Comparison of ENCODE assay signal across 11 mouse cellular contexts in genomic region chr17:26115205-26115898, GRCm38 (mm10). TPM values are rescaled to one million over a fixed set of nuclear protein-coding genes. Genes with fewer than 3 reads are reported as not detected.
DNase-seq lines count a peak whose midpoint lies in the region; ATAC-seq and TF ChIP-seq lines count a peak whose summit lies in the region.
"Had no signal": no experiment of that assay in that cellular context is flagged by ENCODE, and none has a peak within 500 bp of the region (broad histone marks: within the 10 kb centered on the region; RNA-seq: fewer than 3 reads in every experiment).

No protein-coding gene starts in this region.

- H3K4me3 ChIP-seq in testis, adult 2 months (ENCODE audit: control insufficient read depth, low read depth, low read length) = peak overlapping the region; percentile 19
- no peak overlapping the region for H3K4me3 ChIP-seq in forebrain, embryonic 12.5 days (replicated peaks)
- H3K4me3 ChIP-seq: heart, embryonic 12.5 days; hindbrain, embryonic 12.5 days had no signal

- H3K9me3 ChIP-seq in forebrain, embryonic 12.5 days = no peaks in the 10 kb centered on the region
- H3K9me3 ChIP-seq: heart, embryonic 12.5 days; hindbrain, embryonic 12.5 days had no signal

- no peak for DNase-seq in testis, postnatal 14 days (ENCODE audit: low spot score)
- peak; percentile 82 for DNase-seq in kidney, postnatal 10 days
- DNase-seq in lung, postnatal 36 days = peak; percentile 74
- DNase-seq in urinary bladder, postnatal 14 days (ENCODE audit: low spot score) = no peak
- DNase-seq in embryo, embryonic 11 days = no peak
- DNase-seq: right cerebral cortex, adult 18-20 months had no signal

- H3K4me2 ChIP-seq in forebrain, embryonic 12.5 days = no peak overlapping the region
- H3K4me2 ChIP-seq: heart, embryonic 12.5 days; hindbrain, embryonic 12.5 days had no signal

- peaks cover 4% of the 10 kb centered on the region for H3K4me1 ChIP-seq in testis, adult 2 months (ENCODE audit: control insufficient read depth, insufficient read depth, low read length)
- H3K4me1 ChIP-seq in forebrain, embryonic 12.5 days = peaks cover 20% of the 10 kb centered on the region

- H3K36me3 ChIP-seq in testis, adult 2 months (ENCODE audit: control insufficient read depth, insufficient read depth, low read length) = no peaks in the 10 kb centered on the region
- no peaks in the 10 kb centered on the region for H3K36me3 ChIP-seq in forebrain, embryonic 12.5 days (replicated peaks)
- H3K36me3 ChIP-seq: heart, embryonic 12.5 days; hindbrain, embryonic 12.5 days had no signal

- no peak overlapping the region; the same call in 1 of the 2 replicates for H3K9ac ChIP-seq in forebrain, embryonic 12.5 days
- H3K9ac ChIP-seq: heart, embryonic 12.5 days; hindbrain, embryonic 12.5 days had no signal

- H3K27ac ChIP-seq in testis, adult 2 months (ENCODE audit: control insufficient read depth, insufficient read depth, low read depth, low read length) = no peak overlapping the region
- no peak overlapping the region for H3K27ac ChIP-seq in forebrain, embryonic 12.5 days
- H3K27ac ChIP-seq: hindbrain, embryonic 12.5 days had no signal

- WGBS in forebrain, embryonic 12.5 days = 85% methylated on average over 7 of the region's 7 CpGs

- no peak for TF ChIP-seq CTCF in testis, adult 2 months (IDR thresholded peaks at IDR 0.05; ENCODE audit: control insufficient read depth, insufficient read depth, insufficient replicate concordance, low read depth, low read length)

- H3K27me3 ChIP-seq in testis, adult 2 months (ENCODE audit: control insufficient read depth, insufficient read depth, low read length) = no peaks in the 10 kb centered on the region
- peaks cover 91% of the 10 kb centered on the region for H3K27me3 ChIP-seq in forebrain, embryonic 12.5 days
- H3K27me3 ChIP-seq: Patski had no signal

- TF ChIP-seq POLR2A in testis, adult 2 months (IDR thresholded peaks at IDR 0.05; ENCODE audit: control insufficient read depth, low read depth, low read length) = no peak

- ATAC-seq in forebrain, embryonic 12.5 days (ENCODE audit: low FRiP score) = no peak
- ATAC-seq: Patski had no signal

RNA-seq across cellular contexts. Expression of gene Tmem8, which starts 2.3 kb away (rescaled TPM):
- polyA plus RNA-seq in testis, adult 2 months (2012; rRNA removed) = 361 and 374 TPM in 2 replicates
- polyA plus RNA-seq in forebrain, embryonic 12.5 days (2016; fragmentation: Nextera tagmentation; extraction: Ambion mirVana) = 2.1 and 2.6 TPM in 2 replicates

RNA-seq across cellular contexts. Expression of gene Mrpl28, which starts 7.9 kb away (rescaled TPM):
- polyA plus RNA-seq in testis, adult 2 months (2012; rRNA removed) = 30.4 and 36.5 TPM in 2 replicates
- 208 and 218 TPM in 2 replicates for polyA plus RNA-seq in forebrain, embryonic 12.5 days (2016; fragmentation: Nextera tagmentation; extraction: Ambion mirVana)

RNA-seq across cellular contexts. Expression of gene Nme4, which starts 19.9 kb away (rescaled TPM):
- polyA plus RNA-seq in testis, adult 2 months (2012; rRNA removed) = 5.3 and 5.4 TPM in 2 replicates
- 58.6 and 62.9 TPM in 2 replicates for polyA plus RNA-seq in forebrain, embryonic 12.5 days (2016; fragmentation: Nextera tagmentation; extraction: Ambion mirVana)

RNA-seq across cellular contexts. Expression of gene Axin1, which starts 23.1 kb away (rescaled TPM):
- 14.4 and 15.0 TPM in 2 replicates for polyA plus RNA-seq in testis, adult 2 months (2012; rRNA removed)
- 12.0 and 13.1 TPM in 2 replicates for polyA plus RNA-seq in forebrain, embryonic 12.5 days (2016; fragmentation: Nextera tagmentation; extraction: Ambion mirVana)

RNA-seq across cellular contexts. Expression of gene Decr2, which starts 25.2 kb away (rescaled TPM):
- polyA plus RNA-seq in testis, adult 2 months (2012; rRNA removed) = 9.8 and 12.0 TPM in 2 replicates
- 27.1 and 28.2 TPM in 2 replicates for polyA plus RNA-seq in forebrain, embryonic 12.5 days (2016; fragmentation: Nextera tagmentation; extraction: Ambion mirVana)

Comparison
In these comparisons a context has a peak if more than half of its experiments do, and no peak if none do; other contexts are left out.
1. DNase-seq: peak in kidney, postnatal 10 days (single experiment) and lung, postnatal 36 days (single experiment); none in testis, postnatal 14 days (single experiment), urinary bladder, postnatal 14 days (single experiment) and embryo, embryonic 11 days (single experiment).
2. RNA of gene Tmem8, which starts 2.3 kb away (polyA plus RNA-seq): 361 to 374 TPM in testis, adult 2 months; 2.1 to 2.6 TPM in forebrain, embryonic 12.5 days; every median in the first group is over 100 times any median in the second.